Mouse (Mus musculus) NIH3T3 (cell line): ENCODE data around the gene Snrk.

Experiments
- DNase-seq: peaks from one replicate; pipeline ENCODE4 v3.0.0-alpha.2; 2012; ENCODE audit warnings: low read depth

Gene Snrk

GRCm38 (mm10) chr9:122117112-122117616 is at the start of gene Snrk:
Gene Snrk (plus strand): TSS chr9:122117266.
- DNase-seq = peak; percentile 87

GRCm38 (mm10) chr9:122067654-122068053 is 49.4 kb upstream of the Snrk start:
- DNase-seq = no peak

GRCm38 (mm10) chr9:122069560-122070174 is 47.4 kb upstream of the Snrk start:
- no peak for DNase-seq

DNA sequence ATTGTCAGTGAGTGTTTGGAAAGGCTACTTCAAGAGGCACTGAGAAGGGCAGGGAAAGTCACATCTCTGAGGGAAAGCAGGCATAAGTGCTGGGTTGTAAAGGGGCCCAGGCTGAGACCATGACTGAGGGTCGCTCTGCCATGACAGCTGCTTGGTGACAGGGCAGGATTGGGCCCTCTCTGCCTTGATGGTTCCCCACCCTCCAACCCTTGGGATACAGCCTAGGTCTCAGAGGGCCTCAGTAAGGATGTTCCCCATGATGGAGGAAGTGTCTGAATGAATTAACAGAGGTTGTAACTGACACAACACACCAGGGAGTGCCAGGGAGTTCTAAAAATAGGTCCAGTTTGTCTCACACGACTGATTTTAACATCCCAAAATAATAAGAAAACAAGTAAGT is 43.1 kb upstream of the Snrk start:
- no peak for DNase-seq

- DNase-seq = no peak
These were observed 42.5 kb upstream of the Snrk start for GRCm38 (mm10) chr9:122074575-122074974.

- DNase-seq = no peak
These were observed 38.6 kb upstream of the Snrk start for GRCm38 (mm10) chr9:122078456-122078855.

DNA sequence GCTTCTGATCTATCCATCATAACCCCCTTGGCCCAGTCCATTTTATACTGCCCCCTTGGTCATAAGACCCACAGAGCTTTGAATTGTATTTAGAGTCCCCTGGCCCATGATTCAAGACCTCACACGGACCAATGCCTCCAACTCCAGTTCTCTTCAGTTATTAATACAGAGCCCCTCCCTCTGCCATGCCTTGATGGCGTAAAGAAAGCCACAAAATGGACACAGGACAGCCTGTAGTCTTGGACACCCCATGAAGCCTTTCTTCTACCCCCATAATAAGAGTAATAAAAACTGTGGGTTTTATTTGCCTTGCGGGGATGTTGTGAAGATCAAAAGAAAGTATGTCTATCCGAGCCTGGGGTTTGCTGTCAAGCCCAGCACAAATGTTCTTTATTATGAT is 33.4 kb upstream of the Snrk start:
- DNase-seq = no peak

DNA sequence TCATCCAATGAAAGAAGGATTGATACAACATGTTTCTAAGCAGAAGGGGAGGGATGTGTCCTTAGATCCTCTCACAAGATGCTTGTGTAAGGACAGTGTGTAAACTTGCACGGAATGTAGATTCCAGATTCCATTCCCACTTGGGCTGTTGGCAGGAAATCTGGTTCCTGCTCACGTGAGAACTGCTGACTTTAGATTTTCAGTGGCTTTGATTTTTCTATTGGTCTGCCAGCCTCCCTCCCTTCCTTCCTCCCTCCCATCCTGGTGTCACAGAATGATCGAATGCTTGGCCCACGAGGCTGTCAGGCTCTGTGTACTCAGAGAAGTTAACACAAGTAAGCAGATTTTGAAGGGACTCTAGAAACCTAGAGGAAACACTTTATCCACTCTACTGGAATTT is 32.9 kb upstream of the Snrk start:
- DNase-seq = peak; percentile 39

GRCm38 (mm10) chr9:122084636-122085035 is 32.4 kb upstream of the Snrk start:
- no peak for DNase-seq

GRCm38 (mm10) chr9:122085055-122085454 is 32.0 kb upstream of the Snrk start:
- no peak for DNase-seq

DNA sequence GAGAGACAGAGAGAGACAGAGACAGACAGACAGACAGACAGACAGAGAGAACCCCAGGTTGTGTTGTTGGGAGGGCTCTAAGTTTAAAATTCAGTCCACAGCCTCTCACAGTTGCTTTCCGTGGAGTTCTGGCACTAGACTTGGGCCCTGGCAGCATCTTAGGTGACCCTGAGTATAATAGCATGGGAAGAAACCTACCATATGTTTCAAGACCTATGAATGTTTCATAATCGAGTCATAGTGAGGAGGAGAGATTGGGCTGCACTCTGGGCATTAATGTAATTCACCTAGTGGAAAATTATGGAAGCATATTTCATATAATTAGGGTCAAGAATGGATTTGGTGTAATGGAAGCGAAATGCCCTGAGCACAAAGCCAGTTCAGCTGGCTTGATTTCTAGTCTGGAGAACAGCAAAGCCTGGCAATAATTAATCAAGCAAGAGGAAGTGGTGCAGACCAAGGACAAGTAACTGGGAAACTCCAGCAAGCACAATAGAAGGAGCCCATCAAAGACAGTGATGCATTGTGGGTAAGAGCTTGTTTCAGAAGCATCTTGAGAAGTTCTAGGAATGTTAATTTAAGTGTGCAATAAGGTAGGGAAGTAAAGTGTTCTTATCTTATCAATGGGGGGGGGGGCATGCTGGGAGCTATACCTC is 31.4 kb upstream of the Snrk start:
- no peak for DNase-seq

DNA sequence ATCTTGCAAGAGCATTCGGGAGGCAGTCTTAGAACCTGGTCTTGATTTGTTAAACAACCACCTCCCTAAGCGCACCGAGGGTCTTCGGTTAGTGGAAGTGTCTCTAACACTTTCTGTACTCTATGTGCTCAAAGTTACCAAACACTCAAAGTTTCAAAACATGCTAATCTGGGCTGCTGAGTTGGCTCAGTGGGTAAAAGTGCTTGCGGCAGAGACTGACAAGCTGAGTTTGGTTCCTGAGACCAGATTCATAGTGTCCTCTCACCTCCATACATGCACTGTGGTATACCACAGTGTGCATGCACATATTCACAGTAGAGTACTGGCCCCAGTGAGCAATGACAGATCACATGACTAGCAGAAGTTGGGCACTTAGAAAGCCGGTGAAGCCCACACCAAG is 30.0 kb upstream of the Snrk start:
- no peak for DNase-seq

GRCm38 (mm10) chr9:122091171-122091570 is 25.9 kb upstream of the Snrk start:
- DNase-seq = no peak

DNA sequence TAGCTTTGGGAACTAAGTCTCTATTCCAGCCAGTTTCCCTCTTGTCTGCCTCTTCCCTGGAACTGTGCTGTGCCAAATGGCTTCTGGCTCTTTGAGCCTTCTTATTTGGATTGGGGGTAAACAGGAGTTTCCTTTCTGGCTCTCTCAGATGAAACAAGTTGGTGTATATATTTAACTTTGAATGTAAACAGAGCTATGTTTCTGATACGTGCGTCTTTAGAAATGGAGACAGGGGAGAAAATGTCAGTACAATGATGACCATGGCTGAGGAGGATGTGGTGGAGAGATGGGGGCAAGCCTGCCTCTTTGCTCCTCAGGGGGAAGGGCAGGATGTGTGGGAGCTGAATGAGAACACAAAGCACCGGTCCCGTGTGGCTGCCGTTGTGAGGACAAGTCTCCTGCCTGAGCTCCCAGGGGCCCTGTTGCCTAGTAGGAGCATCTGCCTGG is 25.3 kb upstream of the Snrk start:
- no peak for DNase-seq

- DNase-seq = no peak
These were observed 22.9 kb upstream of the Snrk start for GRCm38 (mm10) chr9:122094171-122094570.

- DNase-seq = no peak
These were observed 20.1 kb upstream of the Snrk start for GRCm38 (mm10) chr9:122096822-122097511.

GRCm38 (mm10) chr9:122097535-122097934 is 19.5 kb upstream of the Snrk start:
- peak; percentile 33 for DNase-seq

GRCm38 (mm10) chr9:122100584-122101127 is 16.4 kb upstream of the Snrk start:
- no peak for DNase-seq

- no peak for DNase-seq
These were observed 15.9 kb upstream of the Snrk start for GRCm38 (mm10) chr9:122101196-122101595.

GRCm38 (mm10) chr9:122103550-122104284 is 13.3 kb upstream of the Snrk start:
- peak; percentile 33 for DNase-seq

DNA sequence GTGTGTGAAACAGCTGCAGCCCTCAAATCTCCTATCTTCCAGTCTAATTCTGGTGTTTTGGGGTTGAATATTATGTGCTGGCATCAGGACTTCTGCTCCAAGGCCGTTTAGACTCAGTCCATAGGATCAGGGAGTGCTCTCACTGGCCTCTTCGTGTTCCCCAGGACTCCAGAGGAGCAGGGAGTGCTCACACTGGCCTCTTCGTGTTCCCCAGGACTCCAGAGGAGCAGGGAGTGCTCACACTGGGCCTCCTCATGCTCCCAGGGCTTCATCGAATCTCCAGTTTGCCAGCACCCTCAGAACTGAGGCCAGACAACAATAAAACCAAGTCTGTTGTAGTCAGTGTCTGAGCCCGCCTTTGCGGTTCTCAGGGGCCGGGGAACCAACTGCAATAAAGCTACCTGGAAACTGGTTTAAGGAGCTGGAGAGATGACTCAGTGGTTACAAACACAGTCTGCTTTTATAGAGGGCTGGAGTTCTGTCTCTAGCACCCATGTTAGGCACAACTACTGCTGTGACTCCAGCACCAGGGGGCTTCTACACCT is 12.7 kb upstream of the Snrk start:
- no peak for DNase-seq
